ENCODE assay signal across 8 mouse cellular contexts in the genomic region with DNA sequence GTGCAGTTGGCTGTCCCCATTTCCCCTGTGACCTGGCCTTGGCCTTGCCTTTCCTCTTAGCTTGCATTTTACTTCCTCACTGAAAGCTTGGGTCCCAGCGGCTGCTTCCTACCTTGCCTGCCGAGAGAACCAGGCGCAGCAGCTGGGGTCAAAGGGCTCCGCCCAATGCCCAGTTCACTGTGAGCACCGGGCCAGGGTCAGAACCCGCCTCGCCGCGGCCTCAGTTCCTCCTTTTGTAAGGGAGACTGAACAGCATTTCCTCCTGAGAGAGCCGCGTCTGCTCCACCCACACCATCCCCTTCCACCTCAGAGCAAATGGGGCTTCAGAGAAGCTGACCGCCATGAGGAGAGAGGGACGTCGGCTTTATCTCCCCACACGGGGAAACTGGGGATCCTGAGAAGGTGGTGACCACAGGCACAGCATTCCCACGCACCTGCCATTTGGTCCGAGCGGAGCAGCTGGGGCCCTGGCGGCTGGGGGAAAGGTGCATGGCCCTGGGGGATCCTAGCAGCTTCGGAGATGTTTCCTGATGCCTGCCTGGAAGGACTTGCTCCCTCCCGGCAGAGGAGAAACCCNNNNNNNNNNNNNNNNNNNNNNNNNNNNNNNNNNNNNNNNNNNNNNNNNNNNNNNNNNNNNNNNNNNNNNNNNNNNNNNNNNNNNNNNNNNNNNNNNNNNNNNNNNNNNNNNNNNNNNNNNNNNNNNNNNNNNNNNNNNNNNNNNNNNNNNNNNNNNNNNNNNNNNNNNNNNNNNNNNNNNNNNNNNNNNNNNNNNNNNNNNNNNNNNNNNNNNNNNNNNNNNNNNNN. TPM values are rescaled to one million over a fixed set of nuclear protein-coding genes. Genes with fewer than 3 reads are reported as not detected.
DNase-seq lines count a peak whose midpoint lies in the region; ATAC-seq and TF ChIP-seq lines count a peak whose summit lies in the region.

No protein-coding gene starts in this region.

- H3K27me3 ChIP-seq in midbrain, embryonic 11.5 days (ENCODE audit: control insufficient read depth, insufficient read depth, low read length) = no peaks in the 10 kb centered on the region; the same call in 1 of the 2 replicates
- peaks cover 3% of the 10 kb centered on the region; the same call in 1 of the 2 replicates for H3K27me3 ChIP-seq in midbrain, embryonic 16.5 days (ENCODE audit: control insufficient read depth, insufficient read depth, low read depth, low read length)
- H3K27me3 ChIP-seq in hindbrain, embryonic 14.5 days (ENCODE audit: control insufficient read depth, insufficient read depth, low read length) = no peaks in the 10 kb centered on the region
- no peaks in the 10 kb centered on the region for H3K27me3 ChIP-seq in liver, adult 2 months (ENCODE audit: control insufficient read depth, insufficient read depth, low read length)

- 0 out of 2 replicates have a peak, but pooled peaks have one; percentile 25 for TF ChIP-seq POLR2A in liver, adult 2 months (IDR thresholded peaks at IDR 0.05; ENCODE audit: extremely low read depth, insufficient read depth, low read length)

- TF ChIP-seq CTCF in liver, adult 2 months (IDR thresholded peaks at IDR 0.05; ENCODE audit: low read depth, low read length) = no peak

- peak overlapping the region; percentile 33 for H3K9ac ChIP-seq in midbrain, embryonic 11.5 days (ENCODE audit: low read length)
- H3K9ac ChIP-seq in midbrain, embryonic 16.5 days (ENCODE audit: low read depth, low read length) = no peak overlapping the region
- H3K9ac ChIP-seq in hindbrain, embryonic 14.5 days = no peak overlapping the region
- H3K9ac ChIP-seq in liver, adult 2 months (ENCODE audit: low read depth, low read length) = peak overlapping the region; percentile 44

- ATAC-seq in midbrain, embryonic 11.5 days (ENCODE audit: low FRiP score) = no peak
- no peak; the same call in 1 of the 2 replicates for ATAC-seq in midbrain, embryonic 16.5 days
- peak; percentile 58 for ATAC-seq in erythroid progenitor cell, adult 5-6 weeks (replicated peaks; ENCODE audit: low FRiP score, poor library complexity, severe bottlenecking)
- ATAC-seq in hindbrain, embryonic 14.5 days (ENCODE audit: low FRiP score) = no peak

- no peak for DNase-seq in midbrain, embryonic 11.5 days (ENCODE audit: low spot score, missing footprints)
- no peak for DNase-seq in hindbrain, embryonic 14.5 days (ENCODE audit: low spot score)
- DNase-seq in liver, adult 2 months (ENCODE audit: extremely low read depth, low read depth, low spot score) = peak; percentile 63
- DNase-seq in natural killer cell, adult 2 months (ENCODE audit: low spot score in 2 of 2) = peak; percentile 58 to 64
- DNase-seq in urinary bladder, adult 2 months (ENCODE audit: low spot score) = no peak
- DNase-seq in Muller cell, postnatal 12 days (ENCODE audit: inconsistent ontology term) = no peak

- H3K79me2 ChIP-seq in liver, adult 2 months (ENCODE audit: control insufficient read depth, insufficient read depth, low read length) = no peaks in the 10 kb centered on the region

- 9% methylated on average over 21 of the region's 21 CpGs for WGBS in midbrain, embryonic 11.5 days
- WGBS in midbrain, embryonic 16.5 days = 13% methylated on average over 21 of the region's 21 CpGs
- 10% methylated on average over 21 of the region's 21 CpGs for WGBS in hindbrain, embryonic 14.5 days
- WGBS in liver, adult 2 months = 36% methylated on average over 21 of the region's 21 CpGs

- H3K36me3 ChIP-seq in midbrain, embryonic 11.5 days (ENCODE audit: control insufficient read depth, insufficient read depth, low read length) = no peaks in the 10 kb centered on the region
- no peaks in the 10 kb centered on the region for H3K36me3 ChIP-seq in midbrain, embryonic 16.5 days (ENCODE audit: control insufficient read depth, insufficient read depth, low read length)
- no peaks in the 10 kb centered on the region for H3K36me3 ChIP-seq in hindbrain, embryonic 14.5 days (replicated peaks; ENCODE audit: control insufficient read depth, insufficient read depth)
- no peaks in the 10 kb centered on the region for H3K36me3 ChIP-seq in liver, adult 2 months (ENCODE audit: control insufficient read depth, insufficient read depth, low read length)

- peaks cover 9% of the 10 kb centered on the region; the same call in 1 of the 2 replicates for H3K4me1 ChIP-seq in midbrain, embryonic 11.5 days (ENCODE audit: control insufficient read depth, insufficient read depth, low read length)
- H3K4me1 ChIP-seq in midbrain, embryonic 16.5 days (ENCODE audit: control insufficient read depth, insufficient read depth, low read length) = no peaks in the 10 kb centered on the region
- no peaks in the 10 kb centered on the region for H3K4me1 ChIP-seq in hindbrain, embryonic 14.5 days (replicated peaks; ENCODE audit: control insufficient read depth, insufficient read depth, low read length)
- peaks cover 15% of the 10 kb centered on the region for H3K4me1 ChIP-seq in liver, adult 2 months (ENCODE audit: control insufficient read depth, insufficient read depth, low read length)

- H3K9me3 ChIP-seq in midbrain, embryonic 11.5 days (ENCODE audit: control insufficient read depth, low read length) = no peaks in the 10 kb centered on the region
- no peaks in the 10 kb centered on the region for H3K9me3 ChIP-seq in midbrain, embryonic 16.5 days (replicated peaks; ENCODE audit: control insufficient read depth, low read length, poor library complexity, severe bottlenecking)
- no peaks in the 10 kb centered on the region for H3K9me3 ChIP-seq in hindbrain, embryonic 14.5 days (ENCODE audit: control insufficient read depth, low read length)

- H3K27ac ChIP-seq in midbrain, embryonic 11.5 days (ENCODE audit: low read depth, low read length) = no peak overlapping the region
- H3K27ac ChIP-seq in midbrain, embryonic 16.5 days (ENCODE audit: low read length) = no peak overlapping the region
- H3K27ac ChIP-seq in hindbrain, embryonic 14.5 days = no peak overlapping the region
- peak overlapping the region; percentile 76 for H3K27ac ChIP-seq in liver, adult 2 months (replicated peaks; ENCODE audit: insufficient read depth, low read depth, low read length)

- H3K4me2 ChIP-seq in midbrain, embryonic 11.5 days = peak overlapping the region; percentile 37
- H3K4me2 ChIP-seq in midbrain, embryonic 16.5 days (ENCODE audit: low read length) = no peak overlapping the region
- H3K4me2 ChIP-seq in hindbrain, embryonic 14.5 days (replicated peaks) = 0 out of 2 replicates have a peak overlapping the region, but pooled peaks have one; percentile 8

- no peak overlapping the region; the same call in 1 of the 2 replicates for H3K4me3 ChIP-seq in midbrain, embryonic 11.5 days (ENCODE audit: low read depth, low read length)
- H3K4me3 ChIP-seq in midbrain, embryonic 16.5 days (ENCODE audit: low read depth, low read length) = no peak overlapping the region
- H3K4me3 ChIP-seq in hindbrain, embryonic 14.5 days (replicated peaks; ENCODE audit: low read length) = no peak overlapping the region
- H3K4me3 ChIP-seq in liver, adult 2 months (ENCODE audit: insufficient read depth, low read depth, low read length) = peak overlapping the region; percentile 57

RNA-seq across cellular contexts. Expression of a gene that starts 42.9 kb away (rescaled TPM):
- polyA plus RNA-seq in midbrain, embryonic 11.5 days (2014; fragmentation: Nextera tagmentation; extraction: Ambion mirVana) = 252 and 273 TPM in 2 replicates
- polyA plus RNA-seq in midbrain, embryonic 16.5 days (2015; fragmentation: Nextera tagmentation; extraction: Ambion mirVana) = 321 and 344 TPM in 2 replicates
- 186 and 189 TPM in 2 replicates for total RNA-seq in erythroid progenitor cell, adult 5-6 weeks (2015; ENCODE audit: low replicate concordance)
- 82.3 and 114 TPM in 2 replicates for total RNA-seq in erythroid progenitor cell, adult 5-6 weeks (2017; ENCODE audit: low replicate concordance)
- polyA plus RNA-seq in hindbrain, embryonic 14.5 days (2014; fragmentation: Nextera tagmentation; extraction: Ambion mirVana) = 302 and 313 TPM in 2 replicates
- 26.2 and 34.5 TPM in 2 replicates for total RNA-seq in liver, adult 2 months (2014; rRNA removed)
- polyA plus RNA-seq in liver, adult 2 months (2012; rRNA removed) = 69.9 and 75.2 TPM in 2 replicates
- polyA plus RNA-seq in urinary bladder, adult 2 months (2012; rRNA removed) = 111 and 152 TPM in 2 replicates

RNA-seq across cellular contexts. Expression of a gene that starts 51.0 kb away (rescaled TPM):
- 18.4 and 20.8 TPM in 2 replicates for polyA plus RNA-seq in midbrain, embryonic 11.5 days (2014; fragmentation: Nextera tagmentation; extraction: Ambion mirVana)
- polyA plus RNA-seq in midbrain, embryonic 16.5 days (2015; fragmentation: Nextera tagmentation; extraction: Ambion mirVana) = 3.9 and 4.7 TPM in 2 replicates
- not detected in 2 replicates for total RNA-seq in erythroid progenitor cell, adult 5-6 weeks (2015; ENCODE audit: low replicate concordance)
- not detected in 2 replicates for total RNA-seq in erythroid progenitor cell, adult 5-6 weeks (2017; ENCODE audit: low replicate concordance)
- 5.5 and 7.5 TPM in 2 replicates for polyA plus RNA-seq in hindbrain, embryonic 14.5 days (2014; fragmentation: Nextera tagmentation; extraction: Ambion mirVana)
- 0.13 and 0.18 TPM in 2 replicates for total RNA-seq in liver, adult 2 months (2014; rRNA removed)
- 2.2 and 2.7 TPM in 2 replicates for polyA plus RNA-seq in liver, adult 2 months (2012; rRNA removed)
- polyA plus RNA-seq in urinary bladder, adult 2 months (2012; rRNA removed) = 21.3 and 31.0 TPM in 2 replicates

Comparison
In these comparisons a context has a peak if more than half of its experiments do, and no peak if none do; other contexts are left out.
1. H3K9ac ChIP-seq: peak in midbrain, embryonic 11.5 days (single experiment) and liver, adult 2 months (single experiment); none in midbrain, embryonic 16.5 days (single experiment) and hindbrain, embryonic 14.5 days (single experiment).
2. DNase-seq: peak in liver, adult 2 months (single experiment) and natural killer cell, adult 2 months (2 of 2); none in midbrain, embryonic 11.5 days (single experiment), hindbrain, embryonic 14.5 days (single experiment), urinary bladder, adult 2 months (single experiment) and Muller cell, postnatal 12 days (single experiment).